Mouse (Mus musculus): Measurements from ENCODE around the gene a. TPM values are rescaled to one million over a fixed set of nuclear protein-coding genes. Genes with fewer than 3 reads are reported as not detected.

The a gene
- polyA plus RNA-seq, 1 experiment = not detected

GRCm38 (mm10) chr2:155091743-155092075 is 300.5 kb downstream of the a start:
- peaks cover 2% of the 10 kb centered on the region for H3K4me1 ChIP-seq (ENCODE audit: control insufficient read depth, insufficient read depth, low read length)
- WGBS = 77% methylated on average over 3 of the region's 3 CpGs
- H3K4me3 ChIP-seq (replicated peaks; ENCODE audit: control insufficient read depth, low read depth, low read length) = no peak overlapping the region
- TF ChIP-seq CTCF (IDR thresholded peaks at IDR 0.05; ENCODE audit: control insufficient read depth, insufficient read depth, low read length) = no peak
- no peak for TF ChIP-seq POLR2A (IDR thresholded peaks at IDR 0.05; ENCODE audit: borderline replicate concordance, control insufficient read depth, low read depth, low read length)
- H3K27ac ChIP-seq (ENCODE audit: control insufficient read depth, insufficient read depth, low read depth, low read length, poor library complexity) = no peak overlapping the region

GRCm38 (mm10) chr2:155093418-155093817 is 302.2 kb downstream of the a start:
- Histone ChIP-seq H3K4me1 (ENCODE audit: control insufficient read depth, insufficient read depth, low read length) (peaks cover 2% of the 10 kb centered on the region), H3K27ac (ENCODE audit: control insufficient read depth, insufficient read depth, low read depth, low read length, poor library complexity) (no peak overlapping the region), H3K4me3 (replicated peaks; ENCODE audit: control insufficient read depth, low read depth, low read length) (no peak overlapping the region)
- no peak for TF ChIP-seq CTCF (IDR thresholded peaks at IDR 0.05; ENCODE audit: control insufficient read depth, insufficient read depth, low read length)
- no peak for TF ChIP-seq POLR2A (IDR thresholded peaks at IDR 0.05; ENCODE audit: borderline replicate concordance, control insufficient read depth, low read depth, low read length)
- WGBS = 5% methylated on average over 4 of the region's 4 CpGs

DNA sequence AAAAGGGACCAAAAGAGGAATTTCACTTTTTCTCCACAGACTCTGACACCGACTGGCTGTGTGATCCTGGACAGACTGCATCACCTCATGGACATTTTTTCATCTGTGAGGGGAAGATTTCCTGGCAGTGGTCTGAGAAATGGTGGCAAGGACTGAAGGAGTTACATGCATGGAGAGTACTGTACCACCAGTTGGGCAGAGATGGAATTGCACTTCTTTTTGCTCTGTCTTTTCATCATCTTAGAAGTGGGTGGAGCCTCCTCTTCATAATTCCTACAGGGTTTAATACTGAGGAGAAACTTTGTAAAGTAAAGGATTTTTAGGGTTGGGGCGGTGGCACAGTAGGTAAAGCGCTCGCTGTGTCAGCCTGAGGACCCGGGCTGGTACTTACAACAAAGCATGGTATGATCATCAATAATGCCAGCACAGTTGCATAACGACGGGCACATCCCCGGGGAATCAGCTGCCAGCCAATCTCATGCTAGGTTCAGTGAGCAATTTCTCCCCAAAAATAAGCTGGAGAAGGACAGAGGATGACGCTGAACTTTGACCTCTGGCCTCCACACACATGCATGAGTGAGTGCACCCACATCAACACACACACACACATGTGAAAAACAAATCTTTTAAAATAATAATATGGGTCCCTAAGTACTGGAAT is 307.6 kb downstream of the a start:
- 87% methylated on average over 9 of the region's 9 CpGs for WGBS
- TF ChIP-seq CTCF (IDR thresholded peaks at IDR 0.05; ENCODE audit: control insufficient read depth, insufficient read depth, low read length) (no peak), POLR2A (IDR thresholded peaks at IDR 0.05; ENCODE audit: borderline replicate concordance, control insufficient read depth, low read depth, low read length) (no peak)

GRCm38 (mm10) chr2:155099421-155099820 is 308.2 kb downstream of the a start:
- H3K4me1 ChIP-seq (ENCODE audit: control insufficient read depth, insufficient read depth, low read length) = peaks cover 4% of the 10 kb centered on the region
- 82% methylated on average over 7 of the region's 7 CpGs for WGBS
- TF ChIP-seq POLR2A (IDR thresholded peaks at IDR 0.05; ENCODE audit: borderline replicate concordance, control insufficient read depth, low read depth, low read length) (no peak), CTCF (IDR thresholded peaks at IDR 0.05; ENCODE audit: control insufficient read depth, insufficient read depth, low read length) (no peak)
- H3K27ac ChIP-seq (ENCODE audit: control insufficient read depth, insufficient read depth, low read depth, low read length, poor library complexity) = no peak overlapping the region
- no peak overlapping the region for H3K4me3 ChIP-seq (replicated peaks; ENCODE audit: control insufficient read depth, low read depth, low read length)

More for the DNA sequence above, 307.6 kb downstream of the a start:
- Histone ChIP-seq H3K4me3 (replicated peaks; ENCODE audit: control insufficient read depth, low read depth, low read length) (no peak overlapping the region), H3K4me1 (ENCODE audit: control insufficient read depth, insufficient read depth, low read length) (peaks cover 4% of the 10 kb centered on the region), H3K27ac (ENCODE audit: control insufficient read depth, insufficient read depth, low read depth, low read length, poor library complexity) (no peak overlapping the region)

GRCm38 (mm10) chr2:155099994-155100795 is 309.0 kb downstream of the a start:
- no peak overlapping the region for H3K27ac ChIP-seq (ENCODE audit: control insufficient read depth, insufficient read depth, low read depth, low read length, poor library complexity)
- WGBS = 75% methylated on average over 14 of the region's 14 CpGs

More at GRCm38 (mm10) chr2:155099994-155100795, 309.0 kb downstream of the a start:
- TF ChIP-seq POLR2A (IDR thresholded peaks at IDR 0.05; ENCODE audit: borderline replicate concordance, control insufficient read depth, low read depth, low read length) (no peak), CTCF (IDR thresholded peaks at IDR 0.05; ENCODE audit: control insufficient read depth, insufficient read depth, low read length) (no peak)
- no peak overlapping the region for H3K4me3 ChIP-seq (replicated peaks; ENCODE audit: control insufficient read depth, low read depth, low read length)
- peaks cover 4% of the 10 kb centered on the region for H3K4me1 ChIP-seq (ENCODE audit: control insufficient read depth, insufficient read depth, low read length)

Other genes with a start within 250 kb of the a start
- not detected in 2 replicates for gene 1700003F12Rik, start 244.3 kb upstream of the a start, polyA plus RNA-seq (2011; ENCODE audit: insufficient read depth, insufficient read length, low replicate concordance, missing spikeins)
- gene Actl10, start 239.6 kb upstream of the a start, polyA plus RNA-seq (2011; ENCODE audit: insufficient read depth, insufficient read length, low replicate concordance, missing spikeins) = not detected in 2 replicates
- 3.5 and 5.3 TPM in 2 replicates for gene Necab3, start 232.5 kb upstream of the a start, polyA plus RNA-seq (2011; ENCODE audit: insufficient read depth, insufficient read length, low replicate concordance, missing spikeins)
- gene E2f1, start 221.5 kb upstream of the a start, polyA plus RNA-seq (2011; ENCODE audit: insufficient read depth, insufficient read length, low replicate concordance, missing spikeins) = 49.6 and 63.0 TPM in 2 replicates
- 11.3 and 12.1 TPM in 2 replicates for gene Pxmp4, start 187.7 kb upstream of the a start, polyA plus RNA-seq (2011; ENCODE audit: insufficient read depth, insufficient read length, low replicate concordance, missing spikeins)
- gene Zfp341, start 178.1 kb upstream of the a start, polyA plus RNA-seq (2011; ENCODE audit: insufficient read depth, insufficient read length, low replicate concordance, missing spikeins) = 1.8 and 2.6 TPM in 2 replicates
- gene 4930519P11Rik, start 178.0 kb upstream of the a start, polyA plus RNA-seq (2011; ENCODE audit: insufficient read depth, insufficient read length, low replicate concordance, missing spikeins) = not detected in 2 replicates
- gene Chmp4b, start 139.7 kb upstream of the a start, polyA plus RNA-seq (2011; ENCODE audit: insufficient read depth, insufficient read length, low replicate concordance, missing spikeins) = 132 and 162 TPM in 2 replicates
- gene Gm14214, start 21.4 kb upstream of the a start, polyA plus RNA-seq (2011; ENCODE audit: insufficient read depth, insufficient read length, low replicate concordance, missing spikeins) = not detected in 2 replicates
- gene Raly, start 306 bp upstream of the a start, polyA plus RNA-seq (2011; ENCODE audit: insufficient read depth, insufficient read length, low replicate concordance, missing spikeins) = 97.9 and 104 TPM in 2 replicates
- gene Eif2s2, start 101.5 kb downstream of the a start, polyA plus RNA-seq (2011; ENCODE audit: insufficient read depth, insufficient read length, low replicate concordance, missing spikeins) = 46.8 and 88.6 TPM in 2 replicates
- gene Gm14226, start 226.9 kb downstream of the a start, polyA plus RNA-seq (2011; ENCODE audit: insufficient read depth, insufficient read length, low replicate concordance, missing spikeins) = not detected in 2 replicates

All from bone marrow, adult 2 months (tissue).